Mouse (Mus musculus) myocyte (in vitro differentiated cells): ENCODE results near the gene Ushbp1.

Experiments
- CEBPB ChIP-seq: IDR thresholded peaks from 2 replicates; pipeline ENCODE4 v1.6.1; 2011; ENCODE audit warnings: mild to moderate bottlenecking, moderate library complexity; ENCODE audit not compliant: poor library complexity, insufficient read depth, severe bottlenecking
- E2F4 ChIP-seq: IDR thresholded peaks from one replicate; pipeline ENCODE4 v1.6.1; 2011; ENCODE audit warnings: mild to moderate bottlenecking, control low read depth, moderate library complexity; ENCODE audit not compliant: insufficient read depth
- MYOD1 ChIP-seq, 3 experiments: IDR thresholded peaks; one replicate each; pipeline ENCODE4 v1.6.1; 2011; ENCODE audit warnings: control low read depth in 2 of 3, low read depth in 2 of 3, mild to moderate bottlenecking in 2 of 3, moderate library complexity in 1 of 3; ENCODE audit not compliant: insufficient read length in 2 of 3, control insufficient read depth in 1 of 3
- MYOG ChIP-seq, 3 experiments: IDR thresholded peaks; one replicate each; pipeline ENCODE4 v1.6.1; 2011; ENCODE audit warnings: control low read depth in 2 of 3, low read depth in 2 of 3, mild to moderate bottlenecking in 2 of 3; ENCODE audit not compliant: insufficient read length in 2 of 3, control insufficient read depth in 1 of 3, insufficient read depth in 1 of 3
- POLR2A ChIP-seq: IDR thresholded peaks from one replicate; pipeline ENCODE4 v1.6.1; 2011; ENCODE audit warnings: low read depth, mild to moderate bottlenecking, control low read depth, moderate library complexity; ENCODE audit not compliant: insufficient read length
- POLR2AphosphoS2 ChIP-seq: IDR thresholded peaks from one replicate; pipeline ENCODE4 v1.6.1; 2011; ENCODE audit warnings: low read depth, control low read depth; ENCODE audit not compliant: insufficient read length
- TCF12 ChIP-seq: IDR thresholded peaks from one replicate; pipeline ENCODE4 v1.6.1; 2011; ENCODE audit warnings: mild to moderate bottlenecking, control low read depth; ENCODE audit not compliant: poor library complexity, insufficient read depth, severe bottlenecking
- TCF3 ChIP-seq: IDR thresholded peaks from one replicate; pipeline ENCODE4 v1.6.1; 2011; ENCODE audit warnings: low read depth, control low read depth; ENCODE audit not compliant: insufficient read length
- USF1 ChIP-seq: IDR thresholded peaks from one replicate; pipeline ENCODE4 v1.6.1; 2011; ENCODE audit warnings: low read depth, mild to moderate bottlenecking, control low read depth, moderate library complexity

GRCm38 (mm10) chr8:71340625-71341024 is 55.0 kb downstream of the Ushbp1 start:
- TF ChIP-seq POLR2A (no peak), TCF3 (no peak), TCF12 (no peak), POLR2AphosphoS2 (no peak), E2F4 (no peak), MYOG (IDR thresholded peaks at IDR 0.05; ENCODE audit: control insufficient read depth in 1 of 3, insufficient read depth in 1 of 3, insufficient read length in 2 of 3, low read depth in 2 of 3) (no peak), CEBPB (no peak), MYOD1 (IDR thresholded peaks at IDR 0.05; ENCODE audit: control insufficient read depth in 1 of 3, insufficient read length in 2 of 3, low read depth in 2 of 3) (no peak), USF1 (no peak)
